Mouse (Mus musculus) kidney, adult 2 months (tissue): ENCODE measurements at regions not wholly inside any gene's neighbourhood (a gene's known extent, or its start where the extent isn't known, plus 50 kb on each side); places are given as distances from the start of the nearest gene placed in this dataset.

ENCODE experiments used
- CTCF ChIP-seq: fragments of 200-500 bp; conservative IDR thresholded peaks from 2 replicates; pipeline ENCODE4 v1.5.1; 2011; ENCODE audit warnings: low read depth, mild to moderate bottlenecking, control low read depth, low read length, moderate library complexity, mixed read lengths; ENCODE audit not compliant: insufficient read depth, insufficient read length
- POLR2A ChIP-seq: fragments of 200-500 bp; IDR thresholded peaks from one replicate; pipeline ENCODE4 v1.6.1; 2011; ENCODE audit warnings: low read depth, low read length, control low read depth

GRCm38 (mm10) chr12:30483370-30483769 lies 100.9 kb upstream of the Tmem18 start:
- TF ChIP-seq CTCF (no peak), POLR2A (no peak)
